In the genomic region with DNA sequence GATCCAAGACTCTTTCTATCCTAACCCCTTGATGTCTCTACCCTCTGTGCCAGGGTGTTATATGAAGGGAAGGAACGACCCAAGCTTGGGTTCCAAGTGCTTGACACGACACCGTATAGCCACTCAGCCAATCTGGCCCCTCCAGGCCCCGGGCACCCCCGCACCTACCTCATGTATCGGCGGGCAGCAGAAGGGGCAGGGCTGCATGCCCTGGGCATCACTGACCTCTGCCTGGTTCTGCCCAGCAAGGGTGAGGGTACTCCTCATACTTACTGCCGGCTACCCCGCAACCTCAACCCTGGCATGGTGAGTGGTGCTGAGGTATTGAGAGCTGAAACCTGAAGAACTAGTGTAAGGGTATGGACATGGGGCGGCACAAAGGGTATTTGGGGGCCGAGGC, we compare ENCODE assay signal across 26 mouse cellular contexts. TPM values are rescaled to one million over a fixed set of nuclear protein-coding genes. Genes with fewer than 3 reads are reported as not detected.
A peak's percentile ranks its signal among the peaks of the same experiment; 100 is the strongest.
DNase-seq lines count a peak whose midpoint lies in the region; ATAC-seq and TF ChIP-seq lines count a peak whose summit lies in the region.
"Had no signal": no experiment of that assay in that cellular context is flagged by ENCODE, and none has a peak within 500 bp of the region (broad histone marks: within the 10 kb centered on the region; RNA-seq: fewer than 3 reads in every experiment).

No protein-coding gene starts in this region.

- in situ Hi-C loops in CH12.LX (cut with MboI; ENCODE audit: low pct_ligation_motif_present, low pct_unique_long_range_greater_than_20kb, low sequenced_read_pairs) = no loop called here

- no peak for ATAC-seq in liver, embryonic 13.5 days (ENCODE audit: low read depth)
- no peak for ATAC-seq in liver, postnatal 0 days
- ATAC-seq: forebrain, embryonic 14.5 days; hindbrain, embryonic 16.5 days; intestine, embryonic 15.5 days had no signal

- H3K79me2 ChIP-seq in CH12.LX (replicated peaks; ENCODE audit: control insufficient read depth, extremely low read depth, insufficient read depth, poor library complexity, severe bottlenecking) = peaks cover 28% of the 10 kb centered on the region

- TF ChIP-seq CTCF in gastrocnemius, adult 2 months (IDR thresholded peaks at IDR 0.05) = no peak
- no peak for TF ChIP-seq CTCF in liver, postnatal 0 days (IDR thresholded peaks at IDR 0.05; ENCODE audit: low read depth)
- TF ChIP-seq CTCF in CH12.LX (conservative IDR thresholded peaks at IDR 0.05 in 1 of 2, IDR thresholded peaks at IDR 0.05 in 1 of 2; ENCODE audit: low read depth in 2 of 2, low read length in 2 of 2) = no peak

- no peaks in the 10 kb centered on the region for H3K9me3 ChIP-seq in liver, embryonic 13.5 days (replicated peaks)
- H3K9me3 ChIP-seq in liver, postnatal 0 days (ENCODE audit: low read length) = no peaks in the 10 kb centered on the region
- no peaks in the 10 kb centered on the region for H3K9me3 ChIP-seq in CH12.LX (replicated peaks; ENCODE audit: low read length)
- H3K9me3 ChIP-seq: embryonic facial prominence, embryonic 12.5 days; embryonic facial prominence, embryonic 15.5 days; heart, embryonic 12.5 days; heart, embryonic 15.5 days; hindbrain, embryonic 10.5 days; hindbrain, embryonic 13.5 days; intestine, embryonic 15.5 days had no signal

- 0 out of 2 replicates have a peak overlapping the region, but pooled peaks have one; percentile 8 for H3K4me2 ChIP-seq in liver, embryonic 13.5 days
- H3K4me2 ChIP-seq in liver, postnatal 0 days (ENCODE audit: low read depth, low read length) = no peak overlapping the region
- H3K4me2 ChIP-seq in CH12.LX (ENCODE audit: insufficient read depth, low read depth, poor library complexity, severe bottlenecking) = peak overlapping the region; percentile 63
- H3K4me2 ChIP-seq: embryonic facial prominence, embryonic 12.5 days; embryonic facial prominence, embryonic 15.5 days; heart, embryonic 12.5 days; heart, embryonic 15.5 days; hindbrain, embryonic 13.5 days; intestine, embryonic 15.5 days had no signal

- peak overlapping the region; percentile 100; the same call in 1 of the 2 replicates for H3K27ac ChIP-seq in gastrocnemius, adult 2 months
- no peak overlapping the region for H3K27ac ChIP-seq in liver, embryonic 13.5 days
- no peak overlapping the region for H3K27ac ChIP-seq in liver, postnatal 0 days (ENCODE audit: low read depth)
- H3K27ac ChIP-seq in CH12.LX (ENCODE audit: insufficient read depth, low read depth) = no peak overlapping the region
- H3K27ac ChIP-seq: embryonic facial prominence, embryonic 12.5 days; embryonic facial prominence, embryonic 15.5 days; heart, embryonic 15.5 days; hindbrain, embryonic 10.5 days; hindbrain, embryonic 13.5 days; intestine, embryonic 15.5 days had no signal

- dilution Hi-C loops in CH12.LX (cut with MboI; ENCODE audit: extremely low pct_ligation_motif_present, extremely low pct_unique_long_range_greater_than_20kb, low sequenced_read_pairs) = no loop called here

- peaks cover 32% of the 10 kb centered on the region for H3K36me3 ChIP-seq in liver, embryonic 13.5 days
- H3K36me3 ChIP-seq in liver, postnatal 0 days (replicated peaks; ENCODE audit: insufficient read depth, low read length) = peaks cover 28% of the 10 kb centered on the region
- peaks cover 55 to 68% of the 10 kb centered on the region in 2 experiments for H3K36me3 ChIP-seq in CH12.LX (replicated peaks in 1 of 2; ENCODE audit: control insufficient read depth in 1 of 2, insufficient read depth in 1 of 2, low read length in 1 of 2)

- TF ChIP-seq RAD21 in CH12.LX (IDR thresholded peaks at IDR 0.05; ENCODE audit: low read depth, low read length) = no peak

- H3K4me1 ChIP-seq in liver, embryonic 13.5 days (replicated peaks) = peaks cover 47% of the 10 kb centered on the region
- peaks cover 27% of the 10 kb centered on the region for H3K4me1 ChIP-seq in liver, postnatal 0 days (ENCODE audit: insufficient read depth)
- H3K4me1 ChIP-seq in CH12.LX (ENCODE audit: control insufficient read depth in 1 of 2, insufficient read depth in 2 of 2) = peaks cover 23 to 35% of the 10 kb centered on the region in 2 experiments

- H3K9ac ChIP-seq in liver, embryonic 13.5 days = no peak overlapping the region
- no peak overlapping the region for H3K9ac ChIP-seq in liver, postnatal 0 days (replicated peaks)
- H3K9ac ChIP-seq in CH12.LX (ENCODE audit: insufficient read depth, low read depth) = peak overlapping the region; percentile 97
- H3K9ac ChIP-seq: embryonic facial prominence, embryonic 12.5 days; embryonic facial prominence, embryonic 15.5 days; heart, embryonic 12.5 days; heart, embryonic 15.5 days; hindbrain, embryonic 13.5 days; intestine, embryonic 15.5 days had no signal

- intact Hi-C loops in gastrocnemius, adult 2 months (cut with DNase I) = loop anchor here (5.0 to 10.0 kb wide), 2 partner anchors 53 to 104 kb away; a partner anchor contains a TSS

- TF ChIP-seq POLR2A in CH12.LX (IDR thresholded peaks at IDR 0.05; ENCODE audit: low read depth, low read length) = no peak

- H3K27me3 ChIP-seq in liver, embryonic 13.5 days = no peaks in the 10 kb centered on the region
- no peaks in the 10 kb centered on the region for H3K27me3 ChIP-seq in liver, postnatal 0 days (ENCODE audit: insufficient read depth, low read length)
- H3K27me3 ChIP-seq in CH12.LX (replicated peaks) = no peaks in the 10 kb centered on the region
- H3K27me3 ChIP-seq: embryonic facial prominence, embryonic 12.5 days; embryonic facial prominence, embryonic 15.5 days; heart, embryonic 12.5 days; heart, embryonic 15.5 days; hindbrain, embryonic 13.5 days; intestine, embryonic 15.5 days had no signal

- 90% methylated on average over 11 of the region's 11 CpGs for WGBS in liver, embryonic 13.5 days (ENCODE audit: insufficient replicate concordance)
- 89% methylated on average over 11 of the region's 11 CpGs for WGBS in liver, postnatal 0 days (ENCODE audit: insufficient replicate concordance)

- no peak overlapping the region for H3K4me3 ChIP-seq in gastrocnemius, adult 2 months
- no peak overlapping the region for H3K4me3 ChIP-seq in liver, embryonic 13.5 days (replicated peaks)
- no peak overlapping the region for H3K4me3 ChIP-seq in liver, postnatal 0 days (ENCODE audit: low read depth, low read length)
- H3K4me3 ChIP-seq in CH12.LX (replicated peaks in 1 of 3; ENCODE audit: low read depth in 2 of 3, low read length in 2 of 3, poor library complexity in 1 of 3) = peak overlapping the region in 1 of 3 experiments; percentile 92
- H3K4me3 ChIP-seq: embryonic facial prominence, embryonic 12.5 days; embryonic facial prominence, embryonic 15.5 days; heart, embryonic 12.5 days; heart, embryonic 15.5 days; hindbrain, embryonic 10.5 days; hindbrain, embryonic 13.5 days; intestine, embryonic 15.5 days had no signal

- DNase-seq in cerebellum, adult 11-12 months = peak; percentile 47
- no peak for DNase-seq in cerebellum, adult 9-10 months
- no peak for DNase-seq in gastrocnemius, adult 2 months
- no peak for DNase-seq in gastrocnemius, adult 18-20 months (ENCODE audit: low spot score)
- no peak for DNase-seq in liver, embryonic 13.5 days
- no peak for DNase-seq in liver, postnatal 0 days
- no peak for DNase-seq in CH12.LX (ENCODE audit: extremely low read depth)
- no peak for DNase-seq in kidney, postnatal 14 days
- DNase-seq: adrenal gland, adult 2 months; adrenal gland, postnatal 14 days; cerebellum, adult 18-20 months; gastrocnemius, postnatal 14 days; heart, adult 18-20 months; heart, postnatal 10 days; heart, postnatal 36 days; kidney, adult 11 months had no signal

- no peak for TF ChIP-seq EP300 in liver, postnatal 0 days (IDR thresholded peaks at IDR 0.05; ENCODE audit: low read depth)
- TF ChIP-seq EP300 in CH12.LX (IDR thresholded peaks at IDR 0.05; ENCODE audit: low read length) = no peak

RNA-seq across cellular contexts. Expression of a gene that starts 3.2 kb away (rescaled TPM):
- total RNA-seq in gastrocnemius, adult 2 months (2021) = 10 to 100 TPM; 82.2 to 84.2 TPM
- 10 to 100 TPM; 81.1 to 81.6 TPM for total RNA-seq in gastrocnemius, adult 18-20 months (2021)
- 1.6 and 2.0 TPM in 2 replicates for polyA plus RNA-seq in liver, embryonic 13.5 days (2015; fragmentation: Nextera tagmentation; extraction: Ambion mirVana)
- 2.0 TPM in 2 replicates for polyA plus RNA-seq in liver, postnatal 0 days (2015; fragmentation: Nextera tagmentation; extraction: Ambion mirVana)
- total RNA-seq in CH12.LX (2012; rRNA removed) (27.8 and 28.1 TPM in 2 replicates), CH12.LX (2014; rRNA removed) (9.4 and 9.8 TPM in 2 replicates)
- 34.4 and 45.3 TPM in 2 replicates for polyA plus RNA-seq in CH12.LX (2012; ENCODE audit: insufficient read length, low read depth)

RNA-seq across cellular contexts. Expression of a gene that starts 14.2 kb away (rescaled TPM):
- 10 to 100 TPM; 16.8 to 17.3 TPM for total RNA-seq in gastrocnemius, adult 2 months (2021)
- 10 to 100 TPM; 13.7 to 16.2 TPM for total RNA-seq in gastrocnemius, adult 18-20 months (2021)
- 4.2 and 7.6 TPM in 2 replicates for polyA plus RNA-seq in liver, embryonic 13.5 days (2015; fragmentation: Nextera tagmentation; extraction: Ambion mirVana)
- 6.6 and 7.9 TPM in 2 replicates for polyA plus RNA-seq in liver, postnatal 0 days (2015; fragmentation: Nextera tagmentation; extraction: Ambion mirVana)
- 13.5 and 14.1 TPM in 2 replicates for total RNA-seq in CH12.LX (2012; rRNA removed)
- total RNA-seq in CH12.LX (2014; rRNA removed) = 5.4 and 6.1 TPM in 2 replicates
- 62.1 and 69.8 TPM in 2 replicates for polyA plus RNA-seq in CH12.LX (2012; ENCODE audit: insufficient read length, low read depth)

RNA-seq across cellular contexts. Expression of a gene that starts 20.2 kb away (rescaled TPM):
- 10 to 100 TPM; 41.6 to 50.6 TPM for total RNA-seq in gastrocnemius, adult 2 months (2021)
- total RNA-seq in gastrocnemius, adult 18-20 months (2021) = 10 to 100 TPM; 38.9 to 40.7 TPM
- 31.6 and 34.1 TPM in 2 replicates for polyA plus RNA-seq in liver, embryonic 13.5 days (2015; fragmentation: Nextera tagmentation; extraction: Ambion mirVana)
- 41.7 and 54.0 TPM in 2 replicates for polyA plus RNA-seq in liver, postnatal 0 days (2015; fragmentation: Nextera tagmentation; extraction: Ambion mirVana)
- total RNA-seq in CH12.LX (2012; rRNA removed) (42.2 and 44.4 TPM in 2 replicates), CH12.LX (2014; rRNA removed) (22.9 and 23.8 TPM in 2 replicates)
- polyA plus RNA-seq in CH12.LX (2012; ENCODE audit: insufficient read length, low read depth) = 40.4 and 40.7 TPM in 2 replicates

RNA-seq across cellular contexts. Expression of a gene that starts 24.8 kb away (rescaled TPM):
- total RNA-seq in gastrocnemius, adult 2 months (2021) = 10 to 100 TPM; 50.2 to 53.9 TPM
- total RNA-seq in gastrocnemius, adult 18-20 months (2021) = 10 to 100 TPM; 58.3 to 59.4 TPM
- polyA plus RNA-seq in liver, embryonic 13.5 days (2015; fragmentation: Nextera tagmentation; extraction: Ambion mirVana) = 3.7 and 4.0 TPM in 2 replicates
- polyA plus RNA-seq in liver, postnatal 0 days (2015; fragmentation: Nextera tagmentation; extraction: Ambion mirVana) = 2.3 and 3.1 TPM in 2 replicates
- total RNA-seq in CH12.LX (2012; rRNA removed) (8.9 and 10.0 TPM in 2 replicates), CH12.LX (2014; rRNA removed) (6.4 and 8.4 TPM in 2 replicates)
- 20.6 and 22.6 TPM in 2 replicates for polyA plus RNA-seq in CH12.LX (2012; ENCODE audit: insufficient read length, low read depth)

RNA-seq across cellular contexts. Expression of a gene that starts 24.9 kb away (rescaled TPM):
- not detected for total RNA-seq in gastrocnemius, adult 2 months (2021)
- not detected for total RNA-seq in gastrocnemius, adult 18-20 months (2021)
- polyA plus RNA-seq in liver, embryonic 13.5 days (2015; fragmentation: Nextera tagmentation; extraction: Ambion mirVana) = 0.36 and 0.41 TPM in 2 replicates
- polyA plus RNA-seq in liver, postnatal 0 days (2015; fragmentation: Nextera tagmentation; extraction: Ambion mirVana) = 0.15 and 0.41 TPM in 2 replicates
- 0.25 and 0.89 TPM in 2 replicates for total RNA-seq in CH12.LX (2012; rRNA removed)
- 0.21 and 0.72 TPM in 2 replicates for total RNA-seq in CH12.LX (2014; rRNA removed)
- 0.59 and 0.70 TPM in 2 replicates for polyA plus RNA-seq in CH12.LX (2012; ENCODE audit: insufficient read length, low read depth)
- total RNA-seq: common myeloid progenitor, adult 5-6 weeks; heart, postnatal 36 days had no signal
